Mouse (Mus musculus): ENCODE measurements around the gene Dscaml1. TPM values are rescaled to one million over a fixed set of nuclear protein-coding genes. Genes with fewer than 3 reads are reported as not detected.

Gene Dscaml1
- polyA plus RNA-seq, 2 experiments = not detected

DNA sequence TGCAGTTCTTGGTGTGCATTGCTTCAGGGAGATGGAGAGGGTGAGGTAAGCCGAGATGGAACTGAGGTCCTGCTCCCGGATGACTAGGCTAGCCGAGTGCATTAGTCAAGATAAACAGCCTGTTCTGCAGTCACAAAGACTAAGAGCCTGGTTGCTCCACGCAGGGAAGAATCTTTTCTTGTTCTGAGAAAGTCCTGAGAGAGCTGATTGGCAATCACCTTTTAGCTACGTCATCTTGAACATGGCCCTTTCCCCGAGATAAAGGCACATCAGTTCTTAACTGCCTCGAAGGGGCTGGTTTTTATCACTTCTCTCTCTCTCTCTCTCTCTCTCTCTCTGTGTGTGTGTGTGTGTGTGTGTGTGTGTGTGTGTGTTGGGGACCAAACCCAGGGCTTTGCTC, 319.0 kb downstream of the Dscaml1 start:
- TF ChIP-seq CTCF (IDR thresholded peaks at IDR 0.05; ENCODE audit: low read depth) (no peak), EP300 (IDR thresholded peaks at IDR 0.05; ENCODE audit: low read depth) (0 out of 2 replicates have a peak, but pooled peaks have one; percentile 11)
- Histone ChIP-seq H3K4me2 (ENCODE audit: low read depth) (no peak overlapping the region), H3K4me3 (ENCODE audit: insufficient read depth in 1 of 2, low read depth in 2 of 2, low read length in 2 of 2) (no peak overlapping the region), H3K9ac (replicated peaks) (no peak overlapping the region), H3K27me3 (ENCODE audit: control insufficient read depth, insufficient read depth, low read length) (no peaks in the 10 kb centered on the region), H3K27ac (no peak overlapping the region), H3K9me3 (ENCODE audit: control insufficient read depth, low read length) (no peaks in the 10 kb centered on the region), H3K36me3 (replicated peaks; ENCODE audit: control insufficient read depth, insufficient read depth, low read depth) (no peaks in the 10 kb centered on the region), H3K4me1 (replicated peaks; ENCODE audit: control insufficient read depth in 2 of 2, insufficient read depth in 2 of 2, low read length in 1 of 2) (no peaks in the 10 kb centered on the region)
- ATAC-seq (ENCODE audit: insufficient read depth) (peak; percentile 61; the same call in 1 of the 2 replicates), DNase-seq (ENCODE audit: low read depth in 3 of 3, low spot score in 3 of 3) (peak in 1 of 3 experiments; percentile 14)
- 26% methylated on average over 7 of the region's 7 CpGs for WGBS (ENCODE audit: insufficient replicate concordance)

GRCm38 (mm10) chr9:45749917-45750316, 323.5 kb downstream of the Dscaml1 start:
- Histone ChIP-seq H3K4me3 (ENCODE audit: insufficient read depth in 1 of 2, low read depth in 2 of 2, low read length in 2 of 2) (no peak overlapping the region), H3K27ac (no peak overlapping the region), H3K9me3 (ENCODE audit: control insufficient read depth, low read length) (no peaks in the 10 kb centered on the region), H3K36me3 (replicated peaks; ENCODE audit: control insufficient read depth, insufficient read depth, low read depth) (no peaks in the 10 kb centered on the region), H3K9ac (replicated peaks) (no peak overlapping the region), H3K4me1 (replicated peaks; ENCODE audit: control insufficient read depth in 2 of 2, insufficient read depth in 2 of 2, low read length in 1 of 2) (no peaks in the 10 kb centered on the region), H3K4me2 (ENCODE audit: low read depth) (no peak overlapping the region), H3K27me3 (ENCODE audit: control insufficient read depth, insufficient read depth, low read length) (no peaks in the 10 kb centered on the region)
- 65% methylated on average over 4 of the region's 4 CpGs for WGBS (ENCODE audit: insufficient replicate concordance)
- ATAC-seq (ENCODE audit: insufficient read depth) = no peak
- TF ChIP-seq EP300 (IDR thresholded peaks at IDR 0.05; ENCODE audit: low read depth) (no peak), CTCF (IDR thresholded peaks at IDR 0.05; ENCODE audit: low read depth) (no peak)
- no peak for DNase-seq (ENCODE audit: low read depth in 3 of 3, low spot score in 3 of 3)

DNA sequence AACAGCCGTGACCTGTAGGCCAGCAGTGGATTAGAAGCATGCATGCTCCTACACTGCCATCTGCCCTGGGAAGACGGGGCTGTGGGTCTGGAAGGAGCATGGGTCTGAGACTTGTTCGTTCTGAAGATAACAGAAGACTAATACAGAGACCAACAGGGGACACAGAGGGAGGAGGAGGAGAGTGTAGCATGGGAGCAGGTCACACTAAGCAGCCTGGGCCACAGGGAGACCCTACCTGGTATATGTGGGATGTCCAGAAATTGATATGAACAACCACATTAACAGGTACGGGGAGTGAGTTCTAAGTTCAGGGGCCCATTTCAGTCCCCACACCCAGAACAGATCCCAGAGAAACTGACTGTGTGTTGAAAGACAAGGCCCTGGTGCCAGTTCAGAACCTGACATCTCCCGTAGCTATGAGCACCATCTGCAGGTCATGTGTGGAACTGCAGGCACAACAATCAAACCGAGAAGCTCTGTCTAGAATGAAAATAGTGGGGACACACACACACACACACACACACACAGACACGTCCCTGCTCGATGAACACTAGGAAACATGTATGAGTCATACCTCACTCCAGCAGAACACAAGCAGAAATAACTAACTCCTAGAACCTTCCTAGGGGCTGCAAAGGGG, 328.1 kb downstream of the Dscaml1 start:
- no peaks in the 10 kb centered on the region for H3K4me1 ChIP-seq (replicated peaks; ENCODE audit: control insufficient read depth in 2 of 2, insufficient read depth in 2 of 2, low read length in 1 of 2)
- no peaks in the 10 kb centered on the region for H3K27me3 ChIP-seq (ENCODE audit: control insufficient read depth, insufficient read depth, low read length)
- TF ChIP-seq EP300 (IDR thresholded peaks at IDR 0.05; ENCODE audit: low read depth) (no peak), CTCF (IDR thresholded peaks at IDR 0.05; ENCODE audit: low read depth) (peak; percentile 93)
- no peak overlapping the region for H3K9ac ChIP-seq (replicated peaks)
- DNase-seq (ENCODE audit: low read depth in 3 of 3, low spot score in 3 of 3) (peak in 1 of 3 experiments; percentile 11), ATAC-seq (ENCODE audit: insufficient read depth) (no peak)
- no peaks in the 10 kb centered on the region for H3K9me3 ChIP-seq (ENCODE audit: control insufficient read depth, low read length)
- H3K4me2 ChIP-seq (ENCODE audit: low read depth) = no peak overlapping the region
- H3K36me3 ChIP-seq (replicated peaks; ENCODE audit: control insufficient read depth, insufficient read depth, low read depth) = no peaks in the 10 kb centered on the region
- no peak overlapping the region for H3K27ac ChIP-seq
- 26% methylated on average over 8 of the region's 8 CpGs for WGBS (ENCODE audit: insufficient replicate concordance)
- H3K4me3 ChIP-seq (ENCODE audit: insufficient read depth in 1 of 2, low read depth in 2 of 2, low read length in 2 of 2) = no peak overlapping the region

DNA sequence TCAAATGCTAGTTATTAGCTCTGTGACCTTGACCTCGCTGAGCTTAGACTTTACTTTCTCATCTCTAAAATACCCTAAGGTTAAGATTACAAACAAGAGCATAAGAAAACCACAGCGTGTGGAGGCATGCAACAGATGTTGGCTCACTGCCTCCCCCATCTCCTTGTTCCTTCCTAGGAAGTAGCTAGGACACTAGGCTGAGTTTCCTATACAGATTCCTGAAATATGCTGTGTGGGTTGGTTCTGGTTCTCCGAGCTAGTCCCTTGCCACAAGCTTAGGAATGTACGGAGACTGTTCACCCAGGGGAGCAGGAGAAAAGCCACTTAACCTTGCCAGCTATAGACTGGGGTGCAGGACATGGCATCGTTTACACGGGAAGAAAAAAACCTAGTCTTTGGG, 339.8 kb downstream of the Dscaml1 start:
- Histone ChIP-seq H3K27ac (no peak overlapping the region), H3K9me3 (ENCODE audit: control insufficient read depth, low read length) (no peaks in the 10 kb centered on the region), H3K27me3 (ENCODE audit: control insufficient read depth, insufficient read depth, low read length) (no peaks in the 10 kb centered on the region), H3K4me2 (ENCODE audit: low read depth) (no peak overlapping the region), H3K36me3 (replicated peaks; ENCODE audit: control insufficient read depth, insufficient read depth, low read depth) (no peaks in the 10 kb centered on the region), H3K9ac (replicated peaks) (no peak overlapping the region), H3K4me1 (replicated peaks; ENCODE audit: control insufficient read depth in 2 of 2, insufficient read depth in 2 of 2, low read length in 1 of 2) (no peaks in the 10 kb centered on the region), H3K4me3 (ENCODE audit: insufficient read depth in 1 of 2, low read depth in 2 of 2, low read length in 2 of 2) (no peak overlapping the region)
- no peak for DNase-seq (ENCODE audit: low read depth in 3 of 3, low spot score in 3 of 3)
- ATAC-seq (ENCODE audit: insufficient read depth) = no peak
- no peak for TF ChIP-seq CTCF (IDR thresholded peaks at IDR 0.05; ENCODE audit: low read depth)
- TF ChIP-seq EP300 (IDR thresholded peaks at IDR 0.05; ENCODE audit: low read depth) = no peak
- WGBS (ENCODE audit: insufficient replicate concordance) = 68% methylated on average over 6 of the region's 6 CpGs

- no peaks in the 10 kb centered on the region for H3K36me3 ChIP-seq (replicated peaks; ENCODE audit: control insufficient read depth, insufficient read depth, low read depth)
- ATAC-seq (ENCODE audit: insufficient read depth) (no peak), DNase-seq (ENCODE audit: low read depth in 3 of 3, low spot score in 3 of 3) (no peak)
- no peak for TF ChIP-seq EP300 (IDR thresholded peaks at IDR 0.05; ENCODE audit: low read depth)
- TF ChIP-seq CTCF (IDR thresholded peaks at IDR 0.05; ENCODE audit: low read depth) = no peak
- no peak overlapping the region for H3K27ac ChIP-seq
- H3K9me3 ChIP-seq (ENCODE audit: control insufficient read depth, low read length) = no peaks in the 10 kb centered on the region
- WGBS (ENCODE audit: insufficient replicate concordance) = 65% methylated on average over 8 of the region's 8 CpGs
- no peak overlapping the region for H3K4me2 ChIP-seq (ENCODE audit: low read depth)
- no peak overlapping the region for H3K9ac ChIP-seq (replicated peaks)
- H3K4me1 ChIP-seq (replicated peaks; ENCODE audit: control insufficient read depth in 2 of 2, insufficient read depth in 2 of 2, low read length in 1 of 2) = no peaks in the 10 kb centered on the region
- H3K27me3 ChIP-seq (ENCODE audit: control insufficient read depth, insufficient read depth, low read length) = no peaks in the 10 kb centered on the region
- no peak overlapping the region for H3K4me3 ChIP-seq (ENCODE audit: insufficient read depth in 1 of 2, low read depth in 2 of 2, low read length in 2 of 2)
Observed at GRCm38 (mm10) chr9:45767155-45767554, 340.7 kb downstream of the Dscaml1 start.
